8 mouse cellular contexts compared by ENCODE assay signal in the genomic region with DNA sequence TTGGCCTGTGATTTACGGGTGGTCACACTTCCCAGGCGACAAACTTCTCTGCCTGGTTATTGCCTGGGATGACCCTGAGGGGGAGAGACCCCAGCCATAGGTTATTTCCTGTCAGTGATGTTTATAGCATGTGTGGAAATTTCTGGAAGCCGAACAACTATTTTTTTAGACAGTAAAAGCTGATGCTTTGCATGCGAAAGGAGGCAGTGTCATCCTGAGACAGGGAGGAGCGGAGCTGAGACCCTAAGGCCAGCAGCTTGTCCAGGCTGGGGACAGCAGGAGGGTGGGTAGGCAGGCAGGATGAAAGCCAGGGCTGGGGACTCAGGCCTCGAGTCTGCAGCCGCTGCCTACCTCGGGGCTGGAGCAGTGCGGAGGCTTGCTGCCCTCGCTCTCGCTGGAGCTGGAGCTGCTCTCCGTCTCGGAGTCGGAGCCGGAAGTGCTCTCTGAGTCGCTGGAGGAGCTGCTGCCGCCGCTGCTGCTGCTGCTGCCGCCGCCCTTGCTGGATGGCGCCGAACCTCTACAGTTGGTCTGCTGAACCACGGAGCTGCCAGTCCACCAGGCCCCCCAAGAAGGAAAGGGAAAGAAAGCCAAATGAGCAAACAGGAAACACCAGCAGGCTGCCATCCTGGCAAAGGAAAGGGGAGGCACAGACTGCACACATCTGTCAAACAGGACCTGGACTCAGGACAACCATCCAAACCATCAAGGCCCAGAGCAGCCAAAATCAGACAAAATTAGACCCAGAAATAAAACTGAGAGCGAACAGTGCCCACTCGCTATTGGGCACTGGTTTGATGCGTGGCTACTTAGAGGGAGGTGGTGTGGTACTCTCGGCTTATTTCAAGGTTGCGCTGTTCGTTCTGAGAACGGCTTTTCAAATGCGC.
DNase-seq lines count a peak whose midpoint lies in the region; ATAC-seq and TF ChIP-seq lines count a peak whose summit lies in the region.

No protein-coding gene starts in this region.

- H3K4me1 ChIP-seq in embryonic facial prominence, embryonic 10.5 days = peaks cover 11% of the 10 kb centered on the region
- no peaks in the 10 kb centered on the region for H3K4me1 ChIP-seq in intestine, postnatal 0 days (replicated peaks; ENCODE audit: control insufficient read depth, insufficient read depth, low read length)

- DNase-seq in kidney, adult 18-20 months = peak; percentile 24
- DNase-seq in kidney, adult 9 months = no peak
- DNase-seq in embryonic facial prominence, embryonic 10.5 days (ENCODE audit: low spot score) = peak; percentile 27
- DNase-seq in lung, postnatal 10 days = peak; percentile 34
- DNase-seq in layer of hippocampus, postnatal 10 days (ENCODE audit: low spot score in 2 of 2) = no peak
- DNase-seq in spleen, postnatal 10 days (ENCODE audit: low spot score in 2 of 2) = no peak
- DNase-seq in ovary, postnatal 14 days (ENCODE audit: low spot score) = no peak

- peak overlapping the region; percentile 49 for H3K4me2 ChIP-seq in intestine, postnatal 0 days (replicated peaks; ENCODE audit: low read depth)

- H3K9me3 ChIP-seq in embryonic facial prominence, embryonic 10.5 days = no peaks in the 10 kb centered on the region
- no peaks in the 10 kb centered on the region for H3K9me3 ChIP-seq in intestine, postnatal 0 days (ENCODE audit: control insufficient read depth)

- no peaks in the 10 kb centered on the region for H3K27me3 ChIP-seq in embryonic facial prominence, embryonic 10.5 days (replicated peaks; ENCODE audit: low read depth, poor library complexity, severe bottlenecking)
- no peaks in the 10 kb centered on the region for H3K27me3 ChIP-seq in intestine, postnatal 0 days (replicated peaks; ENCODE audit: control insufficient read depth, insufficient read depth, low read length)

- H3K4me3 ChIP-seq in embryonic facial prominence, embryonic 10.5 days = no peak overlapping the region
- no peak overlapping the region for H3K4me3 ChIP-seq in intestine, postnatal 0 days (ENCODE audit: low read depth, low read length)

- H3K36me3 ChIP-seq in embryonic facial prominence, embryonic 10.5 days (replicated peaks) = peaks cover 13% of the 10 kb centered on the region
- H3K36me3 ChIP-seq in intestine, postnatal 0 days (ENCODE audit: control insufficient read depth, insufficient read depth) = no peaks in the 10 kb centered on the region

- ATAC-seq in intestine, postnatal 0 days = no peak

- TF ChIP-seq CTCF in intestine, postnatal 0 days (IDR thresholded peaks at IDR 0.05; ENCODE audit: low read depth) = no peak

- H3K9ac ChIP-seq in intestine, postnatal 0 days (ENCODE audit: low read depth, low read length) = peak overlapping the region; percentile 31; the same call in 1 of the 2 replicates

- 71% methylated on average over 31 of the region's 31 CpGs for WGBS in embryonic facial prominence, embryonic 10.5 days
- 53% methylated on average over 31 of the region's 31 CpGs for WGBS in intestine, postnatal 0 days

- peak overlapping the region; percentile 57; the same call in 1 of the 2 replicates for H3K27ac ChIP-seq in embryonic facial prominence, embryonic 10.5 days (replicated peaks)
- H3K27ac ChIP-seq in intestine, postnatal 0 days (ENCODE audit: low read depth, low read length) = no peak overlapping the region

Comparison
In these comparisons a context has a peak if more than half of its experiments do, and no peak if none do; other contexts are left out.
1. DNase-seq: peak in kidney, adult 18-20 months (single experiment), embryonic facial prominence, embryonic 10.5 days (single experiment) and lung, postnatal 10 days (single experiment); none in kidney, adult 9 months (single experiment), layer of hippocampus, postnatal 10 days (0 of 2), spleen, postnatal 10 days (0 of 2) and ovary, postnatal 14 days (single experiment).